Mouse (Mus musculus) megakaryocyte, embryonic 14.5 days (primary cell): ENCODE results near the gene Ctdnep1.

ENCODE experiments used
- FLI1 ChIP-seq: IDR thresholded peaks from 2 replicates; pipeline ENCODE4 v1.6.1; 2012; ENCODE audit warnings: low read length, inconsistent platforms, mixed read lengths
- GATA1 ChIP-seq: IDR thresholded peaks from 3 replicates; pipeline ENCODE4 v1.6.1; 2012; ENCODE audit warnings: mixed read lengths, low read length, inconsistent platforms, borderline replicate concordance

GRCm38 (mm10) chr11:69964650-69965270 lies 16.2 kb upstream of the Ctdnep1 start, which contains the start of gene Cldn7:
- TF ChIP-seq GATA1 (no peak), FLI1 (no peak)
